Mouse (Mus musculus) WW6 (cell line): ENCODE results near the gene Aifm2.

ENCODE experiments used
- DNase-seq: peaks from one replicate; pipeline ENCODE4 v3.0.0-alpha.2; 2013; ENCODE audit warnings: low read depth, low spot score

Aifm2 gene

GRCm38 (mm10) chr10:61715996-61716864 is 1.2 kb downstream of the Aifm2 start:
- DNase-seq = no peak

GRCm38 (mm10) chr10:61717406-61718296 is 2.6 kb downstream of the Aifm2 start:
- DNase-seq = no peak

- no peak for DNase-seq
Observed at GRCm38 (mm10) chr10:61720331-61720730, 5.3 kb downstream of the Aifm2 start.

GRCm38 (mm10) chr10:61722215-61722614 is 7.2 kb downstream of the Aifm2 start:
- no peak for DNase-seq

- no peak for DNase-seq
Observed at GRCm38 (mm10) chr10:61723271-61723670, 8.2 kb downstream of the Aifm2 start.

GRCm38 (mm10) chr10:61729181-61729580 is 14.1 kb downstream of the Aifm2 start:
- no peak for DNase-seq

- no peak for DNase-seq
Observed at GRCm38 (mm10) chr10:61730171-61730570, 15.1 kb downstream of the Aifm2 start.

- DNase-seq = no peak
Observed at GRCm38 (mm10) chr10:61734377-61734776, 19.3 kb downstream of the Aifm2 start.

- no peak for DNase-seq
Observed at GRCm38 (mm10) chr10:61736671-61737078, 21.6 kb downstream of the Aifm2 start.

GRCm38 (mm10) chr10:61737537-61737936 is 22.5 kb downstream of the Aifm2 start:
- no peak for DNase-seq

GRCm38 (mm10) chr10:61738126-61738525 is 23.1 kb downstream of the Aifm2 start:
- no peak for DNase-seq

GRCm38 (mm10) chr10:61741306-61741705 is 26.2 kb downstream of the Aifm2 start:
- no peak for DNase-seq

GRCm38 (mm10) chr10:61741873-61742272 is 26.8 kb downstream of the Aifm2 start:
- DNase-seq = no peak

- no peak for DNase-seq
Observed at GRCm38 (mm10) chr10:61742336-61742735, 27.3 kb downstream of the Aifm2 start.

GRCm38 (mm10) chr10:61745133-61745532 is 30.1 kb downstream of the Aifm2 start:
- DNase-seq = no peak

- DNase-seq = no peak
Observed at GRCm38 (mm10) chr10:61747302-61747701, 32.2 kb downstream of the Aifm2 start.

- DNase-seq = no peak
Observed at GRCm38 (mm10) chr10:61750014-61750413, 35.0 kb downstream of the Aifm2 start.

GRCm38 (mm10) chr10:61751534-61752219 is 36.6 kb downstream of the Aifm2 start:
- DNase-seq = no peak

GRCm38 (mm10) chr10:61753071-61753470 is 38.0 kb downstream of the Aifm2 start:
- DNase-seq = no peak

- DNase-seq = no peak
Observed at GRCm38 (mm10) chr10:61757022-61757421, 42.0 kb downstream of the Aifm2 start.

- DNase-seq = no peak
Observed at GRCm38 (mm10) chr10:61758904-61759303, 43.8 kb downstream of the Aifm2 start.

- DNase-seq = no peak
Observed at GRCm38 (mm10) chr10:61759869-61760268, 44.8 kb downstream of the Aifm2 start.
